Mouse (Mus musculus) liver, embryonic 14.5 days (tissue): ENCODE data around the gene Hist1h3b.

Source experiments
- CTCF ChIP-seq: IDR thresholded peaks from 2 replicates; pipeline ENCODE4 v1.5.1; 2016; ENCODE audit warnings: antibody characterized with exemption, low read depth, control low read depth
- EP300 ChIP-seq: IDR thresholded peaks from 2 replicates; pipeline ENCODE4 v1.6.1; 2016; ENCODE audit warnings: antibody characterized with exemption, low read depth

- TF ChIP-seq EP300 (no peak), CTCF (no peak)
These were observed 16.8 kb downstream of the Hist1h3b start for GRCm38 (mm10) chr13:23768834-23769397.
